Mouse (Mus musculus): ENCODE data around the gene Cyp4f17.
"Not testable (repeated sequence)": the region's sequence is repeated elsewhere in the genome, so short reads cannot be mapped to it uniquely, and the experiment has no call there.

Cyp4f17 gene

GRCm38 (mm10) chr17:32526341-32526740 is 20.5 kb downstream of the Cyp4f17 start:
- DNase-seq (ENCODE audit: inconsistent age in 2 of 2, low spot score in 1 of 2), result peak in 1 of 2 experiments; percentile 15

- peak in 1 of 2 experiments; percentile 35 for DNase-seq (ENCODE audit: inconsistent age in 2 of 2, low spot score in 1 of 2)
Observed at GRCm38 (mm10) chr17:32527748-32528147, 21.9 kb downstream of the Cyp4f17 start.

GRCm38 (mm10) chr17:32528408-32529337 is 22.8 kb downstream of the Cyp4f17 start:
- DNase-seq (ENCODE audit: inconsistent age in 2 of 2, low spot score in 1 of 2), result peak; percentile 94 to 98

GRCm38 (mm10) chr17:32532356-32532755 is 26.5 kb downstream of the Cyp4f17 start:
- DNase-seq (ENCODE audit: inconsistent age in 2 of 2, low spot score in 1 of 2), result peak in 1 of 2 experiments; percentile 21

- peak in 1 of 2 experiments; percentile 30 for DNase-seq (ENCODE audit: inconsistent age in 2 of 2, low spot score in 1 of 2)
Observed at GRCm38 (mm10) chr17:32534068-32534467, 28.2 kb downstream of the Cyp4f17 start.

GRCm38 (mm10) chr17:32536051-32536866 is 30.4 kb downstream of the Cyp4f17 start, which contains the start of gene Cyp4f16:
TSS of gene Cyp4f16 (plus strand) at chr17:32536558.
- peak; percentile 91 to 96 for DNase-seq (ENCODE audit: inconsistent age in 2 of 2, low spot score in 1 of 2)

- DNase-seq (ENCODE audit: inconsistent age in 2 of 2, low spot score in 1 of 2), result peak; percentile 47 to 75
Observed at GRCm38 (mm10) chr17:32536867-32537250, 31.0 kb downstream of the Cyp4f17 start.

GRCm38 (mm10) chr17:32544792-32545191 is 38.9 kb downstream of the Cyp4f17 start:
- DNase-seq (ENCODE audit: inconsistent age in 2 of 2, low spot score in 1 of 2), result not testable (repeated sequence)

GRCm38 (mm10) chr17:32550377-32550776 is 44.5 kb downstream of the Cyp4f17 start:
- DNase-seq (ENCODE audit: inconsistent age in 2 of 2, low spot score in 1 of 2), result not testable (repeated sequence)

- DNase-seq (ENCODE audit: inconsistent age in 2 of 2, low spot score in 1 of 2), result peak; percentile 87 to 96
Observed at GRCm38 (mm10) chr17:32550900-32551770, 45.3 kb downstream of the Cyp4f17 start.

GRCm38 (mm10) chr17:32553016-32553415 is 47.2 kb downstream of the Cyp4f17 start:
- DNase-seq (ENCODE audit: inconsistent age in 2 of 2, low spot score in 1 of 2), result not testable (repeated sequence)

- not testable (repeated sequence) for DNase-seq (ENCODE audit: inconsistent age in 2 of 2, low spot score in 1 of 2)
Observed at GRCm38 (mm10) chr17:32554368-32554767, 48.5 kb downstream of the Cyp4f17 start.

GRCm38 (mm10) chr17:32563301-32563700 is 57.5 kb downstream of the Cyp4f17 start:
- DNase-seq (ENCODE audit: inconsistent age in 2 of 2, low spot score in 1 of 2), result not testable (repeated sequence)

GRCm38 (mm10) chr17:32573286-32573685 is 67.4 kb downstream of the Cyp4f17 start:
- not testable (repeated sequence) for DNase-seq (ENCODE audit: inconsistent age in 2 of 2, low spot score in 1 of 2)

GRCm38 (mm10) chr17:32577496-32578186 is 71.8 kb downstream of the Cyp4f17 start:
- DNase-seq (ENCODE audit: inconsistent age in 2 of 2, low spot score in 1 of 2), result peak in 1 of 2 experiments; percentile 28

All from adrenal gland, adult (tissue).